Mouse (Mus musculus) bone marrow, adult 2 months (tissue): ENCODE measurements around the gene Pilra.

Experiments used
- CTCF ChIP-seq: fragments of 200-500 bp; IDR thresholded peaks from 2 replicates; pipeline ENCODE4 v1.5.1; 2011; ENCODE audit warnings: low read length, control low read depth; ENCODE audit not compliant: control insufficient read depth, insufficient read depth
- POLR2A ChIP-seq: fragments of 200-500 bp; IDR thresholded peaks from 2 replicates; pipeline ENCODE4 v1.6.1; 2011; ENCODE audit warnings: low read depth, mild to moderate bottlenecking, control low read depth, low read length, borderline replicate concordance; ENCODE audit not compliant: control insufficient read depth

GRCm38 (mm10) chr5:137875054-137875453, 39.0 kb upstream of the Pilra start:
- no peak for TF ChIP-seq POLR2A
- TF ChIP-seq CTCF = no peak
